Mouse (Mus musculus) megakaryocyte, embryonic 14.5 days (primary cell): ENCODE data around the gene Ripor2.

Source experiments
- FLI1 ChIP-seq: IDR thresholded peaks from 2 replicates; pipeline ENCODE4 v1.6.1; 2012; ENCODE audit warnings: low read length, inconsistent platforms, mixed read lengths
- GATA1 ChIP-seq: IDR thresholded peaks from 3 replicates; pipeline ENCODE4 v1.6.1; 2012; ENCODE audit warnings: mixed read lengths, low read length, inconsistent platforms, borderline replicate concordance

DNA sequence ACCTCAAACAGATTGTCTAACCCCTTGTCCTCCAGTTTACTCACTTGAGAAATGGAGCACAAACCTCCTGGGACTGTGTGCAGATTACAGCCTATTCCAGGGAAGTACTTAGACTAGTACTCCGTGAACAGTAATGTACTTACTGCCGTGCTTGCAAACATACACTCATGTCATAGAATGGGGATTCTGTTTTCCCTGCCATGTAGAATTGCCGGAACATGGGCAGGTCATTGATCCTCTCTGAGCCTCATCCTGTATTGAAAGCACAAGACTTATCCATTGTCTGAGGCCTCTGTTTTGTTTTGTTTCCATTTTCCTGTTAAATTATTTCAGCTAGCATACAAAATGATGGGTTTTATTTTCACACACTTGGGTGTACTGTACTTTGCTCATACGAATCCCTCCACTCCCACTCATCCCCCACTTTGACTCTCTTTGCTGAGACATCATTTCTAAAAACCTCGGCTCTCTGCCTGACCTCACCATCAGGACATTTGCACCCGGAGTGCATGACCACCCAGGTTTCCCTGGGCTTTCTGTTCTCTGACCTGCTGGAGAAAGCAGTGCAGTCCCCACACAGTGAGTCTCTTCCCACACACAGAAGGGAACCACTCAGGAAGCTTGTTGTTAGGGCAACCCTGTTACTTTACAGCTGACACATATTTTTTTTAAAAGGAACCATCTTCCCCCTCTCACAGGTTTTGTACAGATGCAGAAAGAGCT is 35.2 kb downstream of the Ripor2 start:
- TF ChIP-seq GATA1 (no peak), FLI1 (no peak)
